Mouse (Mus musculus) bone marrow macrophage, adult 2 months (primary cell): ENCODE measurements at regions not wholly inside any gene's neighbourhood (a gene's known extent, or its start where the extent isn't known, plus 50 kb on each side); places are given as distances from the start of the nearest gene placed in this dataset.
"Not testable (repeated sequence)": the region's sequence is repeated elsewhere in the genome, so short reads cannot be mapped to it uniquely, and the experiment has no call there.

Source experiments
- H3K27ac ChIP-seq: 2 replicates; pipeline ENCODE4 v1.5.1; 2012; ENCODE audit warnings: low read depth, low read length; ENCODE audit not compliant: insufficient read depth
- H3K4me1 ChIP-seq: 2 replicates; pipeline ENCODE4 v1.6.1; 2012; ENCODE audit warnings: low read length; ENCODE audit not compliant: control insufficient read depth, insufficient read depth
- H3K4me3 ChIP-seq: 2 replicates; pipeline ENCODE4 v1.5.1; 2012; ENCODE audit warnings: mild to moderate bottlenecking, low read length, moderate library complexity; ENCODE audit not compliant: insufficient read depth
- CTCF ChIP-seq: IDR thresholded peaks from 2 replicates; pipeline ENCODE4 v1.5.1; 2012; ENCODE audit warnings: low read depth, mild to moderate bottlenecking, low read length, moderate library complexity
- POLR2A ChIP-seq: IDR thresholded peaks from 2 replicates; pipeline ENCODE4 v1.6.1; 2012; ENCODE audit warnings: mild to moderate bottlenecking, low read depth, low read length, borderline replicate concordance

- H3K27ac ChIP-seq, result no peak overlapping the region
- H3K4me3 ChIP-seq, result no peak overlapping the region
- TF ChIP-seq POLR2A (no peak), CTCF (no peak)
- H3K4me1 ChIP-seq, result peaks cover 7% of the 10 kb centered on the region
These were observed 130.7 kb upstream of the Max start for GRCm38 (mm10) chr12:77092741-77093140.

DNA sequence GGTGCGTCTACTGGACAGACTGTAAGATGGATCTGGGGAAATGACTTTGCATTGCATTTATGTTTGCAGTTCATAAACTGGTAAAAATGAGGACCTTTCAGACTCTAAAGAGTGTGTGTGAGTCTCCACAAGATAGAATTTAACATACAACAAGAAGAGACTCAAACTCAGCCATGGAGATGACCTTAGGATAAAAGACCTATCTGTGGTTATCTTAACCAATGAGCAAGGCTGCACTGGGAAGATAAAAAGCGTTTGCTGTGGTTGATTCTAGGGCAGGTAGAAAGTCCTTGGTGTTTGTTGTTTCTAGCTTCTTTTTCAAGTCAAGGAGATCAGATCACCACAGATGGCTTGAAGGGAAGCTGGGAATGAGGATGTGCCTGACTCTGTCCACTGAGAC lies 130.1 kb upstream of the Max start:
- H3K27ac ChIP-seq, result no peak overlapping the region
- H3K4me1 ChIP-seq, result peaks cover 7% of the 10 kb centered on the region
- TF ChIP-seq CTCF (no peak), POLR2A (no peak)
- no peak overlapping the region for H3K4me3 ChIP-seq

GRCm38 (mm10) chr12:77091700-77092099 lies 129.7 kb upstream of the Max start:
- TF ChIP-seq POLR2A (no peak), CTCF (no peak)
- Histone ChIP-seq H3K4me3 (no peak overlapping the region), H3K4me1 (peaks cover 7% of the 10 kb centered on the region), H3K27ac (no peak overlapping the region)

GRCm38 (mm10) chr12:77090525-77090924 lies 128.5 kb upstream of the Max start:
- TF ChIP-seq CTCF, result no peak
- no peak for TF ChIP-seq POLR2A
- peaks cover 7% of the 10 kb centered on the region for H3K4me1 ChIP-seq
- no peak overlapping the region for H3K27ac ChIP-seq
- no peak overlapping the region for H3K4me3 ChIP-seq

- Histone ChIP-seq H3K4me3 (no peak overlapping the region), H3K27ac (no peak overlapping the region), H3K4me1 (peaks cover 7% of the 10 kb centered on the region)
- TF ChIP-seq CTCF, result no peak
These were observed 127.8 kb upstream of the Max start for GRCm38 (mm10) chr12:77089624-77090278.

GRCm38 (mm10) chr12:77088452-77088851 lies 126.5 kb upstream of the Max start:
- TF ChIP-seq CTCF, result no peak
- TF ChIP-seq POLR2A, result no peak
- Histone ChIP-seq H3K4me3 (no peak overlapping the region), H3K27ac (no peak overlapping the region), H3K4me1 (peaks cover 7% of the 10 kb centered on the region)

DNA sequence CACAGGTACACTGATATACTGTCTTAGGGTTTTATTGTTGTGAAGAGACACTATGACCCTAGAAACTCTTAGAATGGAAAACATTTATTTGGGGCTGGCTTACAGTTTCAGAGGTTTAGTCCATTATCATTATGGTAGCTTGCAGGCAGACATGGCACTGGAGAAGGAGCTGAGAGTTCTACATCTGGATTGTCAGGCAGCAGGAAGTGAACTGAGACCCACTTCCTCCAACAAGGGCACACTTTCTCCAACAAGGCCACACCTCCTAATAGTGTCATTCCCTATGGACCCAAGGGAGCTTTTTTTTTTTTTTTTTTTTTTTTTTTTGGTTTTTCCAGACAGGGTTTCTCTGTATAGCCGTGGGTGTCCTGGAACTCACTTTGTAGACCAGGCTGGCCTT lies 124.9 kb upstream of the Max start:
- H3K4me3 ChIP-seq, H3K4me1 ChIP-seq, H3K27ac ChIP-seq: not testable (repeated sequence)

DNA sequence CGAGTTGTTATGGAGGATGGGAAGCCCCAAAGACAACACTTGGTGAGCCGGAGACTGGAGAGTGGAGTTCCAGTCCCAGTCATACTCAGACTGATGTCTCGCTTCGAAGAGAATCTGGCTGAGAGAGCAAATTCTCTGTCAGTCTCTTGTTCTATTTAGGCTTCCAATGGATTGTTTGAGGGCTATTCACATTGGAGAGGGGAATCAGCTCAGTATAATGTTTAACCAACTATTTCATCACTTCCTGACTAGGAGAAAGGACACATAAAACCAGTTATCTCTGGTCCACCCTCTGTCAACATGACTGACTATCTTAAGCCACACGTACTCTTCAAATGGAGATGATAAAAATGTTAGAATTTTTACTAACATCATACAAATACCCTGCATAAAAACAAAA lies 123.9 kb upstream of the Max start:
- no peak overlapping the region for H3K4me3 ChIP-seq
- TF ChIP-seq CTCF (no peak), POLR2A (no peak)
- no peak overlapping the region for H3K27ac ChIP-seq
- H3K4me1 ChIP-seq, result no peaks in the 10 kb centered on the region

- TF ChIP-seq POLR2A (no peak), CTCF (no peak)
- no peak overlapping the region for H3K27ac ChIP-seq
- H3K4me3 ChIP-seq, result no peak overlapping the region
- H3K4me1 ChIP-seq, result no peaks in the 10 kb centered on the region
These were observed 123.2 kb upstream of the Max start for GRCm38 (mm10) chr12:77085244-77085643.

DNA sequence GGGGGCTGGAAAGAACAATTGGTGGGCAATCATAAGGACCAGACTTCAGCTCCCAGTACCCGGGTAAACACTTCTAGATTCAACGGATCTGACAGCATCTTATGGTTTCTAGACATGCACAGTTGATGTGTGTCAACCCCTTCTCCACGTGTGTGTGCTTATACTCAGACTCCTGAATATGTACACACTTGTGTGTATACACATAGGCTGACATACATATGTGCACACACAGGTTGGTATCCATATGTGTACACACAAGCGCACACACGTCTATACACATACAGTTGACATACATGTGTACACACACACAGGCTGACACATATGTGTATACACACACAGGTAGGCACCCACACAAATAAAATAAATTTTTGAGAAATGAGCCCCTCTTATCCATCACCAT lies 122.7 kb upstream of the Max start:
- TF ChIP-seq POLR2A, result no peak
- no peak for TF ChIP-seq CTCF
- Histone ChIP-seq H3K4me1 (no peaks in the 10 kb centered on the region), H3K27ac (no peak overlapping the region), H3K4me3 (no peak overlapping the region)

GRCm38 (mm10) chr12:77084343-77084742 lies 122.3 kb upstream of the Max start:
- TF ChIP-seq POLR2A, result no peak
- no peak for TF ChIP-seq CTCF
- Histone ChIP-seq H3K27ac (no peak overlapping the region), H3K4me3 (no peak overlapping the region), H3K4me1 (no peaks in the 10 kb centered on the region)
